Mouse (Mus musculus): Measurements from ENCODE around the gene Irf9. TPM values are rescaled to one million over a fixed set of nuclear protein-coding genes. Genes with fewer than 3 reads are reported as not detected.

Irf9 gene
- polyA plus RNA-seq, 1 experiment from 2014 or later: 18.6 TPM

- Histone ChIP-seq H3K36me3 (replicated peaks; ENCODE audit: insufficient read depth, low read length) (peaks cover 29% of the 10 kb centered on the region), H3K9me3 (ENCODE audit: low read length) (no peaks in the 10 kb centered on the region), H3K27ac (ENCODE audit: low read depth) (peak within 1 kb of the TSS; percentile 94), H3K4me1 (ENCODE audit: insufficient read depth) (peaks cover 29% of the 10 kb centered on the region), H3K27me3 (ENCODE audit: insufficient read depth, low read length) (no peaks in the 10 kb centered on the region), H3K4me3 (ENCODE audit: low read depth, low read length) (peak within 1 kb of the TSS; percentile 81), H3K4me2 (ENCODE audit: low read depth, low read length) (peak within 1 kb of the TSS; percentile 97), H3K9ac (replicated peaks) (peak within 1 kb of the TSS; percentile 85)
- TF ChIP-seq CTCF (IDR thresholded peaks at IDR 0.05; ENCODE audit: low read depth) (no peak), EP300 (IDR thresholded peaks at IDR 0.05; ENCODE audit: low read depth) (no peak)
- 2% methylated on average over 43 of the region's 43 CpGs for WGBS (ENCODE audit: insufficient replicate concordance)
- ATAC-seq (peak; percentile 95), DNase-seq (peak; percentile 87)
Measured at GRCm38 (mm10) chr14:55584702-55585565, 18.4 kb upstream of the Irf9 start, which contains the start of gene Emc9. Gene Emc9, minus strand, starts transcription at chr14:55585302.

GRCm38 (mm10) chr14:55585566-55585960 lies 17.8 kb upstream of the Irf9 start:
- ATAC-seq (peak; percentile 62), DNase-seq (peak; percentile 45)
- peak overlapping the region; percentile 81 for H3K4me3 ChIP-seq (ENCODE audit: low read depth, low read length)
- H3K9ac ChIP-seq (replicated peaks): peak overlapping the region; percentile 85
- H3K9me3 ChIP-seq (ENCODE audit: low read length): no peaks in the 10 kb centered on the region
- peak overlapping the region; percentile 94 for H3K27ac ChIP-seq (ENCODE audit: low read depth)
- H3K27me3 ChIP-seq (ENCODE audit: insufficient read depth, low read length): no peaks in the 10 kb centered on the region
- H3K36me3 ChIP-seq (replicated peaks; ENCODE audit: insufficient read depth, low read length): peaks cover 28% of the 10 kb centered on the region
- peaks cover 35% of the 10 kb centered on the region for H3K4me1 ChIP-seq (ENCODE audit: insufficient read depth)
- 29% methylated on average over 6 of the region's 6 CpGs for WGBS (ENCODE audit: insufficient replicate concordance)
- TF ChIP-seq CTCF (IDR thresholded peaks at IDR 0.05; ENCODE audit: low read depth) (no peak), EP300 (IDR thresholded peaks at IDR 0.05; ENCODE audit: low read depth) (no peak)
- H3K4me2 ChIP-seq (ENCODE audit: low read depth, low read length): peak overlapping the region; percentile 97

GRCm38 (mm10) chr14:55586149-55586548 lies 17.2 kb upstream of the Irf9 start:
- no peak for ATAC-seq

GRCm38 (mm10) chr14:55589271-55589670 lies 14.1 kb upstream of the Irf9 start:
- Histone ChIP-seq H3K36me3 (replicated peaks; ENCODE audit: insufficient read depth, low read length) (peaks cover 12% of the 10 kb centered on the region), H3K4me1 (ENCODE audit: insufficient read depth) (peaks cover 40% of the 10 kb centered on the region), H3K27ac (ENCODE audit: low read depth) (no peak overlapping the region), H3K4me3 (ENCODE audit: low read depth, low read length) (0 out of 2 replicates have a peak overlapping the region, but pooled peaks have one; percentile 97), H3K9me3 (ENCODE audit: low read length) (no peaks in the 10 kb centered on the region), H3K4me2 (ENCODE audit: low read depth, low read length) (0 out of 2 replicates have a peak overlapping the region, but pooled peaks have one; percentile 92), H3K9ac (replicated peaks) (no peak overlapping the region), H3K27me3 (ENCODE audit: insufficient read depth, low read length) (no peaks in the 10 kb centered on the region)
- TF ChIP-seq EP300 (IDR thresholded peaks at IDR 0.05; ENCODE audit: low read depth) (no peak), CTCF (IDR thresholded peaks at IDR 0.05; ENCODE audit: low read depth) (no peak)
- DNase-seq: no peak
- WGBS (ENCODE audit: insufficient replicate concordance): 89% methylated on average over 5 of the region's 5 CpGs
- ATAC-seq: no peak

More at GRCm38 (mm10) chr14:55586149-55586548, 17.2 kb upstream of the Irf9 start:
- Histone ChIP-seq H3K9ac (replicated peaks) (peak overlapping the region; percentile 85), H3K27ac (ENCODE audit: low read depth) (peak overlapping the region; percentile 94), H3K4me2 (ENCODE audit: low read depth, low read length) (peak overlapping the region; percentile 97), H3K4me3 (ENCODE audit: low read depth, low read length) (peak overlapping the region; percentile 81; the same call in 1 of the 2 replicates), H3K9me3 (ENCODE audit: low read length) (no peaks in the 10 kb centered on the region), H3K4me1 (ENCODE audit: insufficient read depth) (peaks cover 35% of the 10 kb centered on the region), H3K36me3 (replicated peaks; ENCODE audit: insufficient read depth, low read length) (peaks cover 22% of the 10 kb centered on the region), H3K27me3 (ENCODE audit: insufficient read depth, low read length) (no peaks in the 10 kb centered on the region)
- TF ChIP-seq EP300 (IDR thresholded peaks at IDR 0.05; ENCODE audit: low read depth) (peak; percentile 81), CTCF (IDR thresholded peaks at IDR 0.05; ENCODE audit: low read depth) (peak; percentile 27)
- DNase-seq: no peak
- 60% methylated on average over 2 of the region's 2 CpGs for WGBS (ENCODE audit: insufficient replicate concordance)

GRCm38 (mm10) chr14:55589771-55590448 lies 13.5 kb upstream of the Irf9 start:
- WGBS (ENCODE audit: insufficient replicate concordance): 66% methylated on average over 11 of the region's 11 CpGs
- Histone ChIP-seq H3K9ac (replicated peaks) (peak overlapping the region; percentile 94), H3K27ac (ENCODE audit: low read depth) (peak overlapping the region; percentile 97), H3K4me1 (ENCODE audit: insufficient read depth) (peaks cover 35% of the 10 kb centered on the region), H3K9me3 (ENCODE audit: low read length) (no peaks in the 10 kb centered on the region), H3K4me2 (ENCODE audit: low read depth, low read length) (peak overlapping the region; percentile 92), H3K4me3 (ENCODE audit: low read depth, low read length) (peak overlapping the region; percentile 97), H3K36me3 (replicated peaks; ENCODE audit: insufficient read depth, low read length) (peaks cover 19% of the 10 kb centered on the region), H3K27me3 (ENCODE audit: insufficient read depth, low read length) (no peaks in the 10 kb centered on the region)
- DNase-seq (no peak), ATAC-seq (no peak)
- TF ChIP-seq CTCF (IDR thresholded peaks at IDR 0.05; ENCODE audit: low read depth): no peak
- TF ChIP-seq EP300 (IDR thresholded peaks at IDR 0.05; ENCODE audit: low read depth): no peak

Data from liver, postnatal 0 days (tissue).